Mouse (Mus musculus) liver, adult 2 months (tissue): Measurements from ENCODE around the gene Gm20662. TPM values are rescaled to one million over a fixed set of nuclear protein-coding genes. Genes with fewer than 3 reads are reported as not detected.

Experiments used
- DNase-seq: peaks from one replicate; pipeline ENCODE4 v3.0.0-alpha.2; 2011; ENCODE audit warnings: low read depth, low spot score; ENCODE audit errors: extremely low read depth
- H3K27ac ChIP-seq: fragments of 200-500 bp; replicated peaks from 2 replicates; pipeline ENCODE4 v1.5.1; 2012; ENCODE audit warnings: low read depth, mild to moderate bottlenecking, control low read depth, inconsistent platforms, low read length; ENCODE audit not compliant: insufficient read depth
- H3K27me3 ChIP-seq: fragments of 200-500 bp; 2 replicates; pipeline ENCODE4 v1.6.1; 2012; ENCODE audit warnings: mild to moderate bottlenecking, moderate library complexity, low read length, inconsistent platforms; ENCODE audit not compliant: control insufficient read depth, insufficient read depth
- H3K36me3 ChIP-seq: fragments of 200-500 bp; 2 replicates; pipeline ENCODE4 v1.6.1; 2012; ENCODE audit warnings: low read length, inconsistent platforms; ENCODE audit not compliant: control insufficient read depth, insufficient read depth
- H3K4me1 ChIP-seq: fragments of 200-500 bp; 2 replicates; pipeline ENCODE4 v1.6.1; 2011; ENCODE audit warnings: low read length; ENCODE audit not compliant: control insufficient read depth, insufficient read depth
- H3K4me3 ChIP-seq: fragments of 200-500 bp; 2 replicates; pipeline ENCODE4 v1.5.1; 2011; ENCODE audit warnings: low read depth, mild to moderate bottlenecking, control low read depth, low read length, moderate library complexity; ENCODE audit not compliant: insufficient read depth
- H3K79me2 ChIP-seq: fragments of 200-500 bp; 2 replicates; pipeline ENCODE4 v1.6.1; 2012; ENCODE audit warnings: inconsistent platforms, mild to moderate bottlenecking, low read length, moderate library complexity; ENCODE audit not compliant: control insufficient read depth, insufficient read depth
- H3K9ac ChIP-seq: fragments of 200-500 bp; 2 replicates; pipeline ENCODE4 v1.6.1; 2012; ENCODE audit warnings: low read depth, mild to moderate bottlenecking, control low read depth, inconsistent platforms, low read length
- CTCF ChIP-seq: fragments of 200-500 bp; IDR thresholded peaks from 2 replicates; pipeline ENCODE4 v1.5.1; 2011; ENCODE audit warnings: low read depth, low read length, control low read depth
- POLR2A ChIP-seq: fragments of 200-500 bp; IDR thresholded peaks from 2 replicates; pipeline ENCODE4 v1.6.1; 2011; ENCODE audit warnings: low read length, control low read depth; ENCODE audit not compliant: insufficient read depth; ENCODE audit errors: extremely low read depth
- WGBS: fragments of 180-500 bp; shearing (Covaris S2); methylation state at CpG from one replicate; pipeline ENCODE4 v1.1.7; 2018; 5-methylcytosine and 5-hydroxymethylcytosine counted together
- polyA plus RNA-seq: library from polyadenylated mRNA; depleted of rRNA; stranded (reverse); fragments of >200 nt; gene quantifications from 2 replicates; pipeline ENCODE4 v1.2.3, GENCODE M21; 2012
- total RNA-seq: library from RNA; depleted of rRNA; stranded (reverse); fragments of >200 nt; gene quantifications from 2 replicates; pipeline ENCODE4 v1.2.3, GENCODE M21; 2014

The Gm20662 gene
- total and polyA plus RNA-seq, 2 experiments = 0.76 TPM; not detected in 1

GRCm38 (mm10) chr9:108072481-108072924 lies 76.4 kb downstream of the Gm20662 start:
- peak; percentile 50 for DNase-seq
- peak overlapping the region; percentile 15; the same call in 1 of the 2 replicates for H3K9ac ChIP-seq
- no peaks in the 10 kb centered on the region for H3K27me3 ChIP-seq
- peaks cover 17% of the 10 kb centered on the region for H3K4me1 ChIP-seq
- TF ChIP-seq POLR2A (no peak), CTCF (no peak)
- H3K27ac ChIP-seq = peak overlapping the region; percentile 73
- H3K79me2 ChIP-seq = no peaks in the 10 kb centered on the region
- no peak overlapping the region for H3K4me3 ChIP-seq
- H3K36me3 ChIP-seq = peaks cover 10% of the 10 kb centered on the region; the same call in 1 of the 2 replicates
- 56% methylated on average over 9 of the region's 9 CpGs for WGBS

GRCm38 (mm10) chr9:108073141-108073930 lies 77.2 kb downstream of the Gm20662 start:
- peaks cover 10% of the 10 kb centered on the region; the same call in 1 of the 2 replicates for H3K36me3 ChIP-seq
- no peaks in the 10 kb centered on the region for H3K27me3 ChIP-seq
- peaks cover 20% of the 10 kb centered on the region for H3K4me1 ChIP-seq
- WGBS = 71% methylated on average over 7 of the region's 7 CpGs
- H3K79me2 ChIP-seq = peaks cover 3% of the 10 kb centered on the region; the same call in 1 of the 2 replicates
- peak overlapping the region; percentile 32 for H3K9ac ChIP-seq
- no peak for TF ChIP-seq CTCF
- TF ChIP-seq POLR2A = no peak
- DNase-seq = peak; percentile 54
- H3K4me3 ChIP-seq = no peak overlapping the region
- H3K27ac ChIP-seq = no peak overlapping the region; the same call in 1 of the 2 replicates

GRCm38 (mm10) chr9:108080168-108080567 lies 84.0 kb downstream of the Gm20662 start, which contains the start of gene Mst1:
TSS of gene Mst1 (plus strand) at chr9:108080436.
- TF ChIP-seq POLR2A (peak; percentile 84; the same call in 1 of the 2 replicates), CTCF (no peak)
- 21% methylated on average over 5 of the region's 5 CpGs for WGBS
- H3K4me3 ChIP-seq = peak within 1 kb of the TSS; percentile 82
- H3K27ac ChIP-seq = peak within 1 kb of the TSS; percentile 93
- peak within 1 kb of the TSS; percentile 73 for H3K9ac ChIP-seq
- H3K36me3 ChIP-seq = peaks cover 3% of the 10 kb centered on the region; the same call in 1 of the 2 replicates
- H3K27me3 ChIP-seq = no peaks in the 10 kb centered on the region
- DNase-seq = peak; percentile 98
- H3K4me1 ChIP-seq = peaks cover 28% of the 10 kb centered on the region
- peaks cover 18% of the 10 kb centered on the region; the same call in 1 of the 2 replicates for H3K79me2 ChIP-seq

GRCm38 (mm10) chr9:108082549-108082948 lies 86.4 kb downstream of the Gm20662 start:
- H3K36me3 ChIP-seq = peaks cover 17% of the 10 kb centered on the region; the same call in 1 of the 2 replicates
- peaks cover 35% of the 10 kb centered on the region for H3K4me1 ChIP-seq

GRCm38 (mm10) chr9:108082988-108083431 lies 86.9 kb downstream of the Gm20662 start, which contains the start of gene Rnf123:
TSS of gene Rnf123 (minus strand) at chr9:108083346.
- Histone ChIP-seq H3K4me3 (no peak within 1 kb of the TSS), H3K36me3 (peaks cover 20% of the 10 kb centered on the region; the same call in 1 of the 2 replicates), H3K9ac (peak within 1 kb of the TSS; percentile 5; the same call in 1 of the 2 replicates), H3K4me1 (peaks cover 35% of the 10 kb centered on the region), H3K79me2 (peaks cover 18% of the 10 kb centered on the region; the same call in 1 of the 2 replicates), H3K27ac (0 out of 2 replicates have a peak within 1 kb of the TSS, but pooled peaks have one; percentile 61), H3K27me3 (no peaks in the 10 kb centered on the region)
- peak; percentile 9 for DNase-seq
- WGBS = 79% methylated on average over 12 of the region's 12 CpGs
- TF ChIP-seq CTCF (no peak), POLR2A (no peak)

More at GRCm38 (mm10) chr9:108082549-108082948, 86.4 kb downstream of the Gm20662 start:
- no peak overlapping the region for H3K4me3 ChIP-seq
- WGBS = 66% methylated on average over 19 of the region's 19 CpGs
- H3K9ac ChIP-seq = no peak overlapping the region
- H3K27me3 ChIP-seq = no peaks in the 10 kb centered on the region
- no peak for TF ChIP-seq CTCF
- TF ChIP-seq POLR2A = no peak
- H3K79me2 ChIP-seq = peaks cover 18% of the 10 kb centered on the region; the same call in 1 of the 2 replicates
- no peak overlapping the region for H3K27ac ChIP-seq
- no peak for DNase-seq
